Mouse (Mus musculus): Measurements from ENCODE around the gene Gpr22. TPM values are rescaled to one million over a fixed set of nuclear protein-coding genes. Genes with fewer than 3 reads are reported as not detected.

The Gpr22 gene
- polyA plus RNA-seq, 1 experiment: not detected

DNA sequence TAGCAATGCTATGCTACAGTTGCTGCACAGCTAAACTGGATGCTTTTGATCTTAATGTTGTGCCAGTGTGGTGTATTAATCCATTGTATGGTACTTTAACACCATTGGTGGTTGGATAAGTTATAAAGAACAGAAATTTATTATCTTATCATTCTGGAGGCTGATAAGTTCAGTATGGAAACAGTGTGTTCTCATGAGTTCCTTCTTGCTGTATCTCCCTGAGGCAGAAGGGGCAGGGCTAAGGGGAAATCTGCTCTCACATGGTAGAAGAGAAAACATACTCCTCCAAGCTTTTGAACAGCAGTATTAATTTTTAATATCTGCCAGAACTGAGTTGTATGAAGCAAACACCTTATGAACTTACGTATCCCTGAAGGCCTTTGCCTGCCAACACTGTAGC lies 20.5 kb downstream of the Gpr22 start:
- no peaks in the 10 kb centered on the region for H3K4me1 ChIP-seq (ENCODE audit: control insufficient read depth, insufficient read depth, insufficient read length)
- peaks cover 6% of the 10 kb centered on the region; the same call in 1 of the 2 replicates for H3K36me3 ChIP-seq (ENCODE audit: control insufficient read depth, insufficient read depth, low read length)
- H3K4me3 ChIP-seq (ENCODE audit: extremely low read depth, insufficient read depth, insufficient read length): no peak overlapping the region
- 93% methylated on average over 1 of the region's 1 CpGs for WGBS
- H3K27me3 ChIP-seq (ENCODE audit: control insufficient read depth, insufficient read depth, low read length): no peaks in the 10 kb centered on the region
- TF ChIP-seq CTCF (IDR thresholded peaks at IDR 0.05; ENCODE audit: extremely low read depth, insufficient read depth, insufficient read length, insufficient replicate concordance): no peak
- no peak for TF ChIP-seq POLR2A (IDR thresholded peaks at IDR 0.05; ENCODE audit: low read depth, low read length)
- DNase-seq (ENCODE audit: low read depth in 1 of 2, low spot score in 2 of 2): no peak
- no peak overlapping the region for H3K27ac ChIP-seq (ENCODE audit: insufficient read depth, low read length)

- TF ChIP-seq POLR2A (IDR thresholded peaks at IDR 0.05; ENCODE audit: low read depth, low read length) (no peak), CTCF (IDR thresholded peaks at IDR 0.05; ENCODE audit: extremely low read depth, insufficient read depth, insufficient read length, insufficient replicate concordance) (no peak)
- no peak overlapping the region for H3K27ac ChIP-seq (ENCODE audit: insufficient read depth, low read length)
- H3K4me1 ChIP-seq (ENCODE audit: control insufficient read depth, insufficient read depth, insufficient read length): no peaks in the 10 kb centered on the region
- H3K36me3 ChIP-seq (ENCODE audit: control insufficient read depth, insufficient read depth, low read length): peaks cover 8% of the 10 kb centered on the region
- 88% methylated on average over 3 of the region's 3 CpGs for WGBS
- DNase-seq (ENCODE audit: low read depth in 1 of 2, low spot score in 2 of 2): no peak
- H3K27me3 ChIP-seq (ENCODE audit: control insufficient read depth, insufficient read depth, low read length): no peaks in the 10 kb centered on the region
- H3K4me3 ChIP-seq (ENCODE audit: extremely low read depth, insufficient read depth, insufficient read length): no peak overlapping the region
These were observed 27.1 kb downstream of the Gpr22 start for GRCm38 (mm10) chr12:31686679-31687078.

- Histone ChIP-seq H3K4me3 (ENCODE audit: extremely low read depth, insufficient read depth, insufficient read length) (no peak overlapping the region), H3K27me3 (ENCODE audit: control insufficient read depth, insufficient read depth, low read length) (no peaks in the 10 kb centered on the region), H3K4me1 (ENCODE audit: control insufficient read depth, insufficient read depth, insufficient read length) (no peaks in the 10 kb centered on the region), H3K36me3 (ENCODE audit: control insufficient read depth, insufficient read depth, low read length) (peaks cover 28% of the 10 kb centered on the region), H3K27ac (ENCODE audit: insufficient read depth, low read length) (no peak overlapping the region)
- WGBS: 91% methylated on average over 3 of the region's 3 CpGs
- DNase-seq (ENCODE audit: low read depth in 1 of 2, low spot score in 2 of 2): no peak
- no peak for TF ChIP-seq POLR2A (IDR thresholded peaks at IDR 0.05; ENCODE audit: low read depth, low read length)
- no peak for TF ChIP-seq CTCF (IDR thresholded peaks at IDR 0.05; ENCODE audit: extremely low read depth, insufficient read depth, insufficient read length, insufficient replicate concordance)
These were observed 46.6 kb downstream of the Gpr22 start for GRCm38 (mm10) chr12:31667187-31667586.

- no peak for DNase-seq (ENCODE audit: low read depth in 1 of 2, low spot score in 2 of 2)
- 91% methylated on average over 6 of the region's 6 CpGs for WGBS
- Histone ChIP-seq H3K4me3 (ENCODE audit: extremely low read depth, insufficient read depth, insufficient read length) (no peak overlapping the region), H3K4me1 (ENCODE audit: control insufficient read depth, insufficient read depth, insufficient read length) (no peaks in the 10 kb centered on the region), H3K27ac (ENCODE audit: insufficient read depth, low read length) (no peak overlapping the region), H3K27me3 (ENCODE audit: control insufficient read depth, insufficient read depth, low read length) (no peaks in the 10 kb centered on the region), H3K36me3 (ENCODE audit: control insufficient read depth, insufficient read depth, low read length) (peaks cover 30% of the 10 kb centered on the region)
- TF ChIP-seq CTCF (IDR thresholded peaks at IDR 0.05; ENCODE audit: extremely low read depth, insufficient read depth, insufficient read length, insufficient replicate concordance) (no peak), POLR2A (IDR thresholded peaks at IDR 0.05; ENCODE audit: low read depth, low read length) (no peak)
These were observed 47.7 kb downstream of the Gpr22 start for GRCm38 (mm10) chr12:31665999-31666398.

Other genes starting within 250 kb of the Gpr22 start
- 6.9 and 8.6 TPM in 2 replicates for gene Cbll1, start 214.3 kb downstream of the Gpr22 start, polyA plus RNA-seq (2012; rRNA removed)
- gene Slc26a4, start 154.0 kb downstream of the Gpr22 start, polyA plus RNA-seq (2012; rRNA removed): not detected in 2 replicates
- gene Bcap29, start 79.3 kb downstream of the Gpr22 start, polyA plus RNA-seq (2012; rRNA removed): 1.5 and 1.6 TPM in 2 replicates
- gene Dus4l, start 59.1 kb downstream of the Gpr22 start, polyA plus RNA-seq (2012; rRNA removed): 1.3 and 2.0 TPM in 2 replicates
- 10.8 and 11.7 TPM in 2 replicates for gene Cog5, start 59.1 kb downstream of the Gpr22 start, polyA plus RNA-seq (2012; rRNA removed)
- gene Hbp1, start 236.6 kb upstream of the Gpr22 start, polyA plus RNA-seq (2012; rRNA removed): 38.4 and 40.3 TPM in 2 replicates

Data from spleen, adult 2 months (tissue).